Mouse (Mus musculus): ENCODE measurements around the gene Gm10135. TPM values are rescaled to one million over a fixed set of nuclear protein-coding genes. Genes with fewer than 3 reads are reported as not detected.

Gene Gm10135
- polyA plus RNA-seq, 1 experiment from 2014 or later: not detected

DNA sequence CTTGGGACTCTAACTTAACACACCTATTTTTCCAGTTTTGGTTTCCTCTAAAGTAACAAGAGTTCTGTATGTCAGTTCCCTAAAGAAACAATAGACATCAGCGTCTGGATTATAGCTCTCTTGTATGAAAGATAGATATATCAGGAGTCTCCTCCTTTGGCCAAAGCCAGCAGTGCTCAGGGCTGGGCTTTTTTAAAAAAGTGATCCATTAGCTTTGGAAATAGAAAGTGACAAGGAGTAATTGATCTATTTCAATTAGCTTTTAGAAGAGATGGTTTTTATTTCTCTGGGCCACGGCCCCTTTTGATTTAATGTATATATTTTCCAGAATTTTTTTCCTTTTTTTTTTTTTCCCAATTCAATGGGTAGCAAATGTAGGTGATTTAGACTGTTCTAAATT, 20.4 kb upstream of the Gm10135 start:
- Histone ChIP-seq H3K9me3 (ENCODE audit: low read length) (no peaks in the 10 kb centered on the region), H3K4me2 (ENCODE audit: low read depth, low read length) (no peak overlapping the region), H3K36me3 (replicated peaks; ENCODE audit: insufficient read depth, low read length) (no peaks in the 10 kb centered on the region), H3K27ac (ENCODE audit: low read depth) (no peak overlapping the region), H3K27me3 (ENCODE audit: insufficient read depth, low read length) (no peaks in the 10 kb centered on the region), H3K9ac (replicated peaks) (no peak overlapping the region), H3K4me3 (ENCODE audit: low read depth, low read length) (no peak overlapping the region), H3K4me1 (ENCODE audit: insufficient read depth) (no peaks in the 10 kb centered on the region)
- no peak for ATAC-seq
- 71% methylated on average over 2 of the region's 2 CpGs for WGBS (ENCODE audit: insufficient replicate concordance)
- TF ChIP-seq EP300 (IDR thresholded peaks at IDR 0.05; ENCODE audit: low read depth) (no peak), CTCF (IDR thresholded peaks at IDR 0.05; ENCODE audit: low read depth) (no peak)
- DNase-seq: no peak

DNA sequence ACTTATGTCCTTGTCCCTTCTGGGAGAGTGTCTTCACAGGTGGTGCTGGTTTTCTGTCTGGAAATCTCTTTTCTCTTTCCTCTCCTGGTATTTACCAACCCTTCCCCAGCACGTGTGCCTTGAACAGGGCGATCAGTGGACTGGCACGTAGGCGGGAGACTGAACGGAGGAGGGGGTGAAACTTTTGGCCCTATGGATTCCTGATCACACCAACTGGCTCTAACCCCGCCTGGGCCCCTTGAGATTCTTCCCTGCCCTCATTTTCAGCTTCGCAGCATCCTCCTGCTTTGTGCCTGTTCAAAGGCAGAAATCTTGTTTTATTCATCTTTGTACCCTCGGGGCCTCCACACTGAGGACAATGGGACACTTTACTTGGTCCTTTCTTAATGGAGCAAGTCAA, 19.9 kb upstream of the Gm10135 start:
- no peak overlapping the region for H3K4me3 ChIP-seq (ENCODE audit: low read depth, low read length)
- WGBS (ENCODE audit: insufficient replicate concordance): 72% methylated on average over 8 of the region's 8 CpGs
- ATAC-seq (no peak), DNase-seq (no peak)
- H3K27ac ChIP-seq (ENCODE audit: low read depth): no peak overlapping the region
- no peaks in the 10 kb centered on the region for H3K27me3 ChIP-seq (ENCODE audit: insufficient read depth, low read length)
- H3K9ac ChIP-seq (replicated peaks): no peak overlapping the region
- H3K9me3 ChIP-seq (ENCODE audit: low read length): no peaks in the 10 kb centered on the region
- H3K4me2 ChIP-seq (ENCODE audit: low read depth, low read length): no peak overlapping the region
- H3K4me1 ChIP-seq (ENCODE audit: insufficient read depth): no peaks in the 10 kb centered on the region
- H3K36me3 ChIP-seq (replicated peaks; ENCODE audit: insufficient read depth, low read length): no peaks in the 10 kb centered on the region
- TF ChIP-seq EP300 (IDR thresholded peaks at IDR 0.05; ENCODE audit: low read depth): no peak
- TF ChIP-seq CTCF (IDR thresholded peaks at IDR 0.05; ENCODE audit: low read depth): no peak

DNA sequence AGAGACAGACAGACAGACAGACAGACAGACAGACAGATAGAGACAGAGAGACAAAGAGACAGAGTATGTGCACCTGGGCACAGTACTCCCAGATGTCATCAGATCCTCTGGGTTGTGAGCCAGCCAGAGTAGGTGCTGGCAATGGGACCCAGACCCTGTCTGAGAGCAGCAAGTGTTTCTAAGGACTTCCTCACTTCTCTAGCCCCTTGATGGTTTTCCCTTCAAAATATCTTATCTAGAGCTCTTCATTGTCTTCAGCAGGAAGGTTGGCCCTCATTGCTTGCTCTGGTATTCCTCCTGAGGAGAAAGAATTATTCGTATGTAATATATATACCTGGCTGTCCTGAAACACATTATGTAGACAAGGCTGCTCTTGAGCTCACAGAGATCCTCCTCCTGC, 18.0 kb upstream of the Gm10135 start:
- no peak for ATAC-seq
- 77% methylated on average over 1 of the region's 1 CpGs for whole genome bisulfite sequencing (ENCODE audit: insufficient replicate concordance)
- H3K27ac ChIP-seq (ENCODE audit: low read depth): no peak overlapping the region
- H3K4me3 ChIP-seq (ENCODE audit: low read depth, low read length): no peak overlapping the region
- no peaks in the 10 kb centered on the region for H3K9me3 ChIP-seq (ENCODE audit: low read length)
- no peaks in the 10 kb centered on the region for H3K27me3 ChIP-seq (ENCODE audit: insufficient read depth, low read length)
- no peak for DNase-seq
- TF ChIP-seq EP300 (IDR thresholded peaks at IDR 0.05; ENCODE audit: low read depth) (no peak), CTCF (IDR thresholded peaks at IDR 0.05; ENCODE audit: low read depth) (no peak)
- no peak overlapping the region for H3K9ac ChIP-seq (replicated peaks)
- no peaks in the 10 kb centered on the region for H3K4me1 ChIP-seq (ENCODE audit: insufficient read depth)
- H3K36me3 ChIP-seq (replicated peaks; ENCODE audit: insufficient read depth, low read length): no peaks in the 10 kb centered on the region
- no peak overlapping the region for H3K4me2 ChIP-seq (ENCODE audit: low read depth, low read length)

DNA sequence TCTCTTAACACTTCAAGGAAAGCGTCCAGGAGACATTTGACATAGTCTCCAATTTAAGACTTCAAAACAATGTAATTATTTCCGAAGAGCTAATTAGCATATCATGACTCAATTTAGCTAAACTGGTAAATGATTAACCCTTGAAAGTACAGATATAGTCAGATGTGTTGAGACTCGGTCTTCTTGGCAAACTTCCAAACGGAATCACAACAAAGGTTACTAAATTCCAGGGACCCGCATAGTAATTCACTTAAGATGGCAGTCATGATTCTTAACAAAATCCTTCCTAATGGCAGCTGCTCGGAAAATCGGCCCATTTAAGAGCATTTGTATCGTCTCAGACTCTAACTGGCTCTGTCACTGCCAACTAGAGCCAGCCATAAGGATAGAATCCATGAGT, 15.3 kb upstream of the Gm10135 start:
- Histone ChIP-seq H3K4me1 (ENCODE audit: insufficient read depth) (no peaks in the 10 kb centered on the region), H3K27me3 (ENCODE audit: insufficient read depth, low read length) (no peaks in the 10 kb centered on the region), H3K27ac (ENCODE audit: low read depth) (no peak overlapping the region), H3K9ac (replicated peaks) (no peak overlapping the region), H3K9me3 (ENCODE audit: low read length) (no peaks in the 10 kb centered on the region), H3K4me3 (ENCODE audit: low read depth, low read length) (no peak overlapping the region), H3K36me3 (replicated peaks; ENCODE audit: insufficient read depth, low read length) (no peaks in the 10 kb centered on the region), H3K4me2 (ENCODE audit: low read depth, low read length) (no peak overlapping the region)
- DNase-seq (no peak), ATAC-seq (no peak)
- WGBS (ENCODE audit: insufficient replicate concordance): 75% methylated on average over 8 of the region's 8 CpGs
- TF ChIP-seq CTCF (IDR thresholded peaks at IDR 0.05; ENCODE audit: low read depth) (no peak), EP300 (IDR thresholded peaks at IDR 0.05; ENCODE audit: low read depth) (no peak)

DNA sequence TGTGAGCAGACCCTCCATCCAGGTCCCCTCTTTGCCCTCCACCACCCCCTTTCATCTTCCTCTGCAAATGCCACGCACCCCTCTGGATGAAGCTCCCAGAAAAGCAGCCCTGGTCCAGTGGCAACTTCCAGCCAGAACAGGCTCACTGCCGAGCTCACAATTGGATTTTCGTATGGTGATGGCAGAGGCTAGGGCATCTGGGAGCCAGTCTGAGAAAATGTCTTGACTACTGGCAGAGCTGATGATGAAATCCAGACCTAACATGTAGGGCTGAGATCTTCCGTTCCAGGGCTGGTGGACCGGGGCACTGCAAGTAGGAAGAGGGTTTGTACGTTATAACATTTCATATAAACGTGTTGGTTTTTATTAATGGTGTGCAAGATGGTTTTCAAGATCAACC, 13.3 kb upstream of the Gm10135 start:
- WGBS (ENCODE audit: insufficient replicate concordance): 81% methylated on average over 7 of the region's 7 CpGs
- TF ChIP-seq EP300 (IDR thresholded peaks at IDR 0.05; ENCODE audit: low read depth): no peak
- TF ChIP-seq CTCF (IDR thresholded peaks at IDR 0.05; ENCODE audit: low read depth): no peak
- DNase-seq: no peak
- Histone ChIP-seq H3K9me3 (ENCODE audit: low read length) (no peaks in the 10 kb centered on the region), H3K4me2 (ENCODE audit: low read depth, low read length) (no peak overlapping the region), H3K27ac (ENCODE audit: low read depth) (no peak overlapping the region), H3K36me3 (replicated peaks; ENCODE audit: insufficient read depth, low read length) (no peaks in the 10 kb centered on the region), H3K4me3 (ENCODE audit: low read depth, low read length) (no peak overlapping the region), H3K9ac (replicated peaks) (no peak overlapping the region), H3K4me1 (ENCODE audit: insufficient read depth) (no peaks in the 10 kb centered on the region), H3K27me3 (ENCODE audit: insufficient read depth, low read length) (no peaks in the 10 kb centered on the region)
- ATAC-seq: no peak

DNA sequence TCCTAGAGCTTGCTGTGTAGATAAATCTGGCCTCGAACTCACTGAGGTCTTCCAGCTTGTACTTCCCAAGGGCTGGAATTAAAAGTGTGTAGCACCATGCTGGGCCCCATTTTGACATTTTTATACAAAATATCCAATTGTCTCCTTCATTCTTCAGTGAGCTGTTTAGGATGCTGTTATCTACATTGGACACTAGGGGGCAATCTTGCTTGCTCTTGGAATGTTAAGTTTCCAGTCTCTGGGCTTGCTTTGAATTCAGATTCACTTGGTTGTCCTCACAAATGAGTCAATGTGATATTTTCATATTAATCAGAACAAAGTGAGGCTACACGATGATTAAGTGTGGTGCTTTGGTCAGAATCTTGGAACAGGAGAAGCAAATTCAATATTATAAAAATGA, 9.6 kb upstream of the Gm10135 start:
- no peaks in the 10 kb centered on the region for H3K27me3 ChIP-seq (ENCODE audit: insufficient read depth, low read length)
- H3K4me2 ChIP-seq (ENCODE audit: low read depth, low read length): no peak overlapping the region
- H3K4me1 ChIP-seq (ENCODE audit: insufficient read depth): no peaks in the 10 kb centered on the region
- TF ChIP-seq CTCF (IDR thresholded peaks at IDR 0.05; ENCODE audit: low read depth): peak; percentile 88
- no peak for TF ChIP-seq EP300 (IDR thresholded peaks at IDR 0.05; ENCODE audit: low read depth)
- H3K9ac ChIP-seq (replicated peaks): no peak overlapping the region
- no peak overlapping the region for H3K27ac ChIP-seq (ENCODE audit: low read depth)
- ATAC-seq (no peak), DNase-seq (no peak)
- H3K4me3 ChIP-seq (ENCODE audit: low read depth, low read length): no peak overlapping the region
- H3K36me3 ChIP-seq (replicated peaks; ENCODE audit: insufficient read depth, low read length): 0 out of 2 replicates have a peak, but pooled peaks cover 6% of the 10 kb centered on the region
- H3K9me3 ChIP-seq (ENCODE audit: low read length): no peaks in the 10 kb centered on the region
- WGBS (ENCODE audit: insufficient replicate concordance): 6% methylated on average over 2 of the region's 2 CpGs

DNA sequence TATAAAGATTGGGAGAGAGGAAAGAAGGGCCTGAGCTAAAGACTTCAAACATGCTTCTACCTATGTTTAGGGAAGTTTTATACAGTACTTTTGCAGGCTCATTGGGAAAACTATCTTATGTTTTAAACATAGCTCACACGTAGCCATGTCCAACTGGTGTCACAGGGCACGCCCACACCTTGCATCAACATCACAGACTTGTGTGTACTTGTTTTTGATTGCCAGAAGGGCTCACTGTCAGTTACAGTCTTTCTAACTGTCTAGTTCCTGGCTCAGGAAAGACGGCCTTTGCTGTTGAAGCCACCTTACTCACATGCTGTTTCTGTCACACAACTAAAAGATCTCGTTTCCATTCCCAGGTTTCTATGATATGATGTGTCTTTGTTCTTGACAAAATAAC, 2.0 kb upstream of the Gm10135 start:
- H3K9ac ChIP-seq (replicated peaks): no peak overlapping the region
- no peak overlapping the region for H3K4me3 ChIP-seq (ENCODE audit: low read depth, low read length)
- no peak overlapping the region for H3K4me2 ChIP-seq (ENCODE audit: low read depth, low read length)
- no peak for ATAC-seq
- no peak overlapping the region for H3K27ac ChIP-seq (ENCODE audit: low read depth)
- H3K4me1 ChIP-seq (ENCODE audit: insufficient read depth): no peaks in the 10 kb centered on the region
- 73% methylated on average over 4 of the region's 4 CpGs for WGBS (ENCODE audit: insufficient replicate concordance)
- TF ChIP-seq CTCF (IDR thresholded peaks at IDR 0.05; ENCODE audit: low read depth) (no peak), EP300 (IDR thresholded peaks at IDR 0.05; ENCODE audit: low read depth) (no peak)
- H3K36me3 ChIP-seq (replicated peaks; ENCODE audit: insufficient read depth, low read length): peaks cover 18% of the 10 kb centered on the region; the same call in 1 of the 2 replicates
- no peaks in the 10 kb centered on the region for H3K9me3 ChIP-seq (ENCODE audit: low read length)
- H3K27me3 ChIP-seq (ENCODE audit: insufficient read depth, low read length): no peaks in the 10 kb centered on the region
- no peak for DNase-seq

All from liver, postnatal 0 days (tissue).